Mouse (Mus musculus) G1E (cell line): ENCODE measurements at regions not wholly inside any gene's neighbourhood (a gene's known extent, or its start where the extent isn't known, plus 50 kb on each side); places are given as distances from the start of the nearest gene placed in this dataset.

Experiments used
- CTCF ChIP-seq: IDR thresholded peaks from 2 replicates; pipeline ENCODE4 v1.5.1; 2012; ENCODE audit warnings: low read depth, low read length, inconsistent platforms, mixed read lengths
- GATA1 ChIP-seq: IDR thresholded peaks from 2 replicates; pipeline ENCODE4 v1.6.1; 2012; ENCODE audit warnings: borderline replicate concordance, low read length, inconsistent platforms, mixed read lengths
- GATA2 ChIP-seq: IDR thresholded peaks from 2 replicates; pipeline ENCODE4 v1.6.1; 2012; ENCODE audit warnings: low read depth, low read length, inconsistent platforms, borderline replicate concordance
- POLR2AphosphoS5 ChIP-seq: IDR thresholded peaks from 2 replicates; pipeline ENCODE4 v1.6.1; 2012; ENCODE audit warnings: low read depth, low read length, inconsistent platforms; ENCODE audit not compliant: insufficient replicate concordance
- TAL1 ChIP-seq: conservative IDR thresholded peaks from 2 replicates; pipeline ENCODE4 v1.6.1; 2012; ENCODE audit warnings: low read depth, low read length, inconsistent platforms, mixed read lengths

DNA sequence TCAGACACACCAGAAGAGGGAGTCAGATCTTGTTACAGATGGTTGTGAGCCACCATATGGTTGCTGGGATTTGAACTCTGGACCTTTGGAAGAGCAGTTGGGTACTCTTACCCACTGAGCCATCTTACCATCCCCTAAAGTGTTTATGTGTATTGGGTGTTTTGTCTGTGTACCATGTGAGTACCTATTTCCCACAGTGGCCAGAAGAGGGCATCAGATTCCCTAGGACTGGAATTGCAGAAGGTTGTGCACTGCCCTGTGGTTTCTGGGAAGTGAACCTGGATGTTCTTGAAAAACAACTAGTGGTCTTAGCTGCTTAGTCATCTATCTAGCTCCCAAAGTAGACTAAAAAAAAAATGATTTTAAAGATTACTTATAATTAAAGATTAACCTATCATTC lies 1857.7 kb downstream of the 9330182O14Rik start:
- TF ChIP-seq CTCF (no peak), GATA1 (no peak), TAL1 (no peak), POLR2AphosphoS5 (no peak), GATA2 (no peak)
